Mouse (Mus musculus): ENCODE results near the gene Haghl.

- TF ChIP-seq POLR2A (IDR thresholded peaks at IDR 0.05; ENCODE audit: borderline replicate concordance, control insufficient read depth, low read depth, low read length) (no peak), CTCF (IDR thresholded peaks at IDR 0.05; ENCODE audit: control insufficient read depth, insufficient read depth, low read length) (no peak; the same call in 1 of the 2 replicates)
These were observed 49.2 kb upstream of the Haghl start for GRCm38 (mm10) chr17:25834595-25835222.

Measured in bone marrow, adult 2 months (tissue).